In the genomic region with DNA sequence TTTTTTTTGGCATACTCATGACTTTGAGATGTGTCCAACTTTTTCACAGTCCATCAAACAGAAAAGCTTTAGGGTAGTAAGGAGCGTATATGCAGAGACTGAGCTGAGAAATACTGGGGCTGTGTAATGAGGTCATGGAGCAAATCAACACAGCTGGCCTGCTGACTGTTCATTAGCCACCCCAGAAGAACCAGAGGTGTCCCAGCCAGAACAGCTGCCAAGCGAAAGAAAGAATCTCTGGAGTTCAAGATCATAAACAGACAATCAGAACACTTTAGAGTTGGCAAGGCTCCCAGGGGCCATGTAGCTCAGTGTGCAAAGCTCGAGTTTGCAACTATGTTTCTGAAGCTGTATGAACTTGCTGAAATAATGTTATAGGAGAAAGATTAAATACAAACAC, we compare ENCODE assay signal across 9 mouse cellular contexts. TPM values are rescaled to one million over a fixed set of nuclear protein-coding genes. Genes with fewer than 3 reads are reported as not detected.
DNase-seq lines count a peak whose midpoint lies in the region; ATAC-seq and TF ChIP-seq lines count a peak whose summit lies in the region.
"Had no signal": no experiment of that assay in that cellular context is flagged by ENCODE, and none has a peak within 500 bp of the region (broad histone marks: within the 10 kb centered on the region; RNA-seq: fewer than 3 reads in every experiment).

No protein-coding gene starts in this region.

- DNase-seq in hindbrain, embryonic 14.5 days (ENCODE audit: low spot score) = peak; percentile 46
- no peak for DNase-seq in hindbrain, embryonic 11.5 days (ENCODE audit: low spot score)
- no peak for DNase-seq in stomach, postnatal 0 days (ENCODE audit: low spot score)
- DNase-seq in MN1 (ENCODE audit: low spot score) = no peak
- DNase-seq in spleen, postnatal 14 days (ENCODE audit: low spot score in 2 of 2) = no peak
- DNase-seq in liver, embryonic 11.5 days (ENCODE audit: low spot score) = no peak

- no peak overlapping the region for H3K4me3 ChIP-seq in hindbrain, embryonic 14.5 days (replicated peaks; ENCODE audit: low read length)
- H3K4me3 ChIP-seq in hindbrain, embryonic 11.5 days (ENCODE audit: low read depth, low read length) = no peak overlapping the region
- H3K4me3 ChIP-seq in stomach, embryonic 14.5 days (ENCODE audit: low read depth, low read length) = no peak overlapping the region
- no peak overlapping the region for H3K4me3 ChIP-seq in stomach, postnatal 0 days (ENCODE audit: low read depth, low read length)
- H3K4me3 ChIP-seq in limb, embryonic 12.5 days (replicated peaks) = no peak overlapping the region
- H3K4me3 ChIP-seq in liver, embryonic 11.5 days (ENCODE audit: low read depth, low read length) = no peak overlapping the region
- H3K4me3 ChIP-seq: layer of hippocampus, adult 2 months had no signal

- H3K9me3 ChIP-seq in hindbrain, embryonic 14.5 days (ENCODE audit: control insufficient read depth, low read length) = no peaks in the 10 kb centered on the region
- no peaks in the 10 kb centered on the region for H3K9me3 ChIP-seq in hindbrain, embryonic 11.5 days (ENCODE audit: control insufficient read depth, low read length)
- H3K9me3 ChIP-seq in stomach, embryonic 14.5 days (ENCODE audit: control insufficient read depth, low read depth, low read length) = no peaks in the 10 kb centered on the region
- no peaks in the 10 kb centered on the region for H3K9me3 ChIP-seq in stomach, postnatal 0 days (ENCODE audit: control insufficient read depth, low read length)
- no peaks in the 10 kb centered on the region for H3K9me3 ChIP-seq in limb, embryonic 12.5 days
- H3K9me3 ChIP-seq in liver, embryonic 11.5 days (ENCODE audit: control insufficient read depth, low read length) = no peaks in the 10 kb centered on the region

- no peak overlapping the region for H3K9ac ChIP-seq in hindbrain, embryonic 14.5 days
- H3K9ac ChIP-seq in hindbrain, embryonic 11.5 days (ENCODE audit: low read depth, low read length) = no peak overlapping the region
- no peak overlapping the region for H3K9ac ChIP-seq in stomach, embryonic 14.5 days (replicated peaks; ENCODE audit: low read depth, low read length)
- H3K9ac ChIP-seq in stomach, postnatal 0 days (ENCODE audit: low read length) = no peak overlapping the region
- no peak overlapping the region for H3K9ac ChIP-seq in limb, embryonic 12.5 days (replicated peaks)
- no peak overlapping the region for H3K9ac ChIP-seq in liver, embryonic 11.5 days (ENCODE audit: low read depth, low read length)

- H3K27ac ChIP-seq in hindbrain, embryonic 14.5 days = no peak overlapping the region
- H3K27ac ChIP-seq in hindbrain, embryonic 11.5 days (ENCODE audit: low read depth, low read length) = no peak overlapping the region
- no peak overlapping the region for H3K27ac ChIP-seq in stomach, embryonic 14.5 days (ENCODE audit: low read length)
- H3K27ac ChIP-seq in stomach, postnatal 0 days (replicated peaks) = no peak overlapping the region
- H3K27ac ChIP-seq in limb, embryonic 12.5 days = no peak overlapping the region
- H3K27ac ChIP-seq in liver, embryonic 11.5 days (ENCODE audit: low read depth, low read length) = no peak overlapping the region
- H3K27ac ChIP-seq: layer of hippocampus, adult 2 months had no signal

- no peak overlapping the region for H3K4me2 ChIP-seq in hindbrain, embryonic 14.5 days (replicated peaks)
- H3K4me2 ChIP-seq in hindbrain, embryonic 11.5 days (replicated peaks; ENCODE audit: low read depth, low read length) = no peak overlapping the region
- no peak overlapping the region for H3K4me2 ChIP-seq in stomach, embryonic 14.5 days (replicated peaks; ENCODE audit: low read depth, low read length)
- no peak overlapping the region for H3K4me2 ChIP-seq in stomach, postnatal 0 days (replicated peaks; ENCODE audit: low read depth)
- H3K4me2 ChIP-seq in limb, embryonic 12.5 days = no peak overlapping the region
- H3K4me2 ChIP-seq in liver, embryonic 11.5 days = no peak overlapping the region

- H3K36me3 ChIP-seq in hindbrain, embryonic 14.5 days (replicated peaks; ENCODE audit: control insufficient read depth, insufficient read depth) = no peaks in the 10 kb centered on the region
- H3K36me3 ChIP-seq in hindbrain, embryonic 11.5 days (ENCODE audit: control insufficient read depth, insufficient read depth, low read length) = no peaks in the 10 kb centered on the region
- H3K36me3 ChIP-seq in stomach, embryonic 14.5 days (ENCODE audit: control insufficient read depth, insufficient read depth, low read length) = no peaks in the 10 kb centered on the region
- H3K36me3 ChIP-seq in stomach, postnatal 0 days (ENCODE audit: control insufficient read depth, insufficient read depth, low read length) = no peaks in the 10 kb centered on the region
- H3K36me3 ChIP-seq in limb, embryonic 12.5 days = no peaks in the 10 kb centered on the region
- no peaks in the 10 kb centered on the region for H3K36me3 ChIP-seq in liver, embryonic 11.5 days (ENCODE audit: control insufficient read depth, insufficient read depth, low read length)

- TF ChIP-seq EP300 in stomach, postnatal 0 days (optimal IDR thresholded peaks at IDR 0.05) = no peak

- no peaks in the 10 kb centered on the region for H3K27me3 ChIP-seq in hindbrain, embryonic 14.5 days (ENCODE audit: control insufficient read depth, insufficient read depth, low read length)
- no peaks in the 10 kb centered on the region for H3K27me3 ChIP-seq in hindbrain, embryonic 11.5 days (ENCODE audit: control insufficient read depth, insufficient read depth, low read length)
- no peaks in the 10 kb centered on the region for H3K27me3 ChIP-seq in stomach, embryonic 14.5 days (ENCODE audit: control insufficient read depth, insufficient read depth, low read length)
- H3K27me3 ChIP-seq in stomach, postnatal 0 days (ENCODE audit: control insufficient read depth, insufficient read depth, low read length) = no peaks in the 10 kb centered on the region
- no peaks in the 10 kb centered on the region for H3K27me3 ChIP-seq in limb, embryonic 12.5 days
- H3K27me3 ChIP-seq in liver, embryonic 11.5 days (replicated peaks; ENCODE audit: control insufficient read depth, insufficient read depth, low read length) = no peaks in the 10 kb centered on the region

- H3K4me1 ChIP-seq in hindbrain, embryonic 14.5 days (replicated peaks; ENCODE audit: control insufficient read depth, insufficient read depth, low read length) = no peaks in the 10 kb centered on the region
- H3K4me1 ChIP-seq in hindbrain, embryonic 11.5 days (replicated peaks; ENCODE audit: control insufficient read depth, insufficient read depth, low read length) = no peaks in the 10 kb centered on the region
- H3K4me1 ChIP-seq in stomach, embryonic 14.5 days (ENCODE audit: control insufficient read depth, insufficient read depth, low read length) = no peaks in the 10 kb centered on the region
- H3K4me1 ChIP-seq in stomach, postnatal 0 days (replicated peaks; ENCODE audit: control insufficient read depth, insufficient read depth) = no peaks in the 10 kb centered on the region
- 0 out of 2 replicates have a peak, but pooled peaks cover 3% of the 10 kb centered on the region for H3K4me1 ChIP-seq in limb, embryonic 12.5 days (replicated peaks)
- no peaks in the 10 kb centered on the region for H3K4me1 ChIP-seq in liver, embryonic 11.5 days (replicated peaks; ENCODE audit: control insufficient read depth, insufficient read depth, low read length)

- 58% methylated on average over 3 of the region's 3 CpGs for WGBS in hindbrain, embryonic 14.5 days
- 66% methylated on average over 3 of the region's 3 CpGs for WGBS in hindbrain, embryonic 11.5 days
- WGBS in stomach, embryonic 14.5 days = 29% methylated on average over 3 of the region's 3 CpGs
- 31% methylated on average over 3 of the region's 3 CpGs for WGBS in stomach, postnatal 0 days
- 37% methylated on average over 3 of the region's 3 CpGs for WGBS in limb, embryonic 12.5 days
- 64% methylated on average over 3 of the region's 3 CpGs for WGBS in liver, embryonic 11.5 days

- no peak for TF ChIP-seq CTCF in stomach, postnatal 0 days (IDR thresholded peaks at IDR 0.05; ENCODE audit: low read depth)

- peak; percentile 77 for ATAC-seq in hindbrain, embryonic 14.5 days (ENCODE audit: low FRiP score)
- ATAC-seq in hindbrain, embryonic 11.5 days (ENCODE audit: low FRiP score) = no peak
- peak; percentile 95; the same call in 1 of the 2 replicates for ATAC-seq in stomach, embryonic 14.5 days (ENCODE audit: insufficient number of reproducible peaks, insufficient read depth, low FRiP score, low read depth)
- ATAC-seq in stomach, postnatal 0 days (ENCODE audit: low FRiP score, low TSS enrichment) = no peak
- ATAC-seq in limb, embryonic 12.5 days (ENCODE audit: insufficient number of reproducible peaks, insufficient read depth, low FRiP score, low TSS enrichment, low read depth) = peak; percentile 81; the same call in 1 of the 2 replicates
- ATAC-seq in liver, embryonic 11.5 days (replicated peaks; ENCODE audit: low FRiP score) = no peak

RNA-seq across cellular contexts. Expression of gene Naaladl2, which starts 35.1 kb away (rescaled TPM):
- polyA plus RNA-seq in hindbrain, embryonic 14.5 days (2014; fragmentation: Nextera tagmentation; extraction: Ambion mirVana) = 0.59 and 0.63 TPM in 2 replicates
- polyA plus RNA-seq in hindbrain, embryonic 11.5 days (2014; fragmentation: Nextera tagmentation; extraction: Ambion mirVana) = 0.25 and 1.0 TPM in 2 replicates
- 6.4 and 7.8 TPM in 2 replicates for polyA plus RNA-seq in stomach, embryonic 14.5 days (2014; fragmentation: Nextera tagmentation; extraction: Ambion mirVana)
- 5.3 and 5.9 TPM in 2 replicates for polyA plus RNA-seq in stomach, postnatal 0 days (2015; fragmentation: Nextera tagmentation; extraction: Ambion mirVana)
- 0.99 and 1.1 TPM in 2 replicates for polyA plus RNA-seq in limb, embryonic 12.5 days (2016; fragmentation: Nextera tagmentation; extraction: Ambion mirVana)
- 0.22 and 0.31 TPM in 2 replicates for polyA plus RNA-seq in liver, embryonic 11.5 days (2014; fragmentation: Nextera tagmentation; extraction: Ambion mirVana)

Comparison
In these comparisons a context has a peak if more than half of its experiments do, and no peak if none do; other contexts are left out.
1. ATAC-seq: peak in hindbrain, embryonic 14.5 days (single experiment), stomach, embryonic 14.5 days (single experiment) and limb, embryonic 12.5 days (single experiment); none in hindbrain, embryonic 11.5 days (single experiment), stomach, postnatal 0 days (single experiment) and liver, embryonic 11.5 days (single experiment).